Mouse (Mus musculus): ENCODE results near the gene Eno2. TPM values are rescaled to one million over a fixed set of nuclear protein-coding genes. Genes with fewer than 3 reads are reported as not detected.
"Not testable (repeated sequence)": the region's sequence is repeated elsewhere in the genome, so short reads cannot be mapped to it uniquely, and the experiment has no call there.

Eno2 gene
- total RNA-seq, 1 experiment from 2014 or later = not detected

GRCm38 (mm10) chr6:124807986-124808357 lies 38.5 kb upstream of the Eno2 start:
- no peak for ATAC-seq (replicated peaks; ENCODE audit: insufficient number of reproducible peaks, low FRiP score, low TSS enrichment, poor library complexity, severe bottlenecking)

DNA sequence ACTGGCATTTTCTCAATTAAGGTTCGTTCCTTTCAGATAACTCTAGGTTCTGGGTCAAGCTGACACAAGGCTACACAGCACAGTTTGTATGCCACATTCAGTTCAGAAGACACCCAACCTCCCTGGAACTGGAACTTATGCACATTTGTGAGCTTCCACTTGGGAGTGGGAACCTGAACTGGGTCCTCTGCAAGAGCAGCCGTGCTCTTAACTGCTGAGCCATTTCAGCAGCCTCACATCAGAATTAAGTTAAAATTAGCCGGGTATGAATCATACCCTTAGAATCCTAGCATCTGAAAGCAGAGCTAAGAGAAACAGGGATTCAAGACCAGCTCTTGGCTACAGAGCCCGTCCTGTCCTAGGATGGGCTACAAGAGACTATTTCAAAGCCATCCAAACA lies 37.9 kb upstream of the Eno2 start:
- ATAC-seq (replicated peaks; ENCODE audit: insufficient number of reproducible peaks, low FRiP score, low TSS enrichment, poor library complexity, severe bottlenecking) = no peak

GRCm38 (mm10) chr6:124806446-124807140 lies 37.1 kb upstream of the Eno2 start:
- ATAC-seq (replicated peaks; ENCODE audit: insufficient number of reproducible peaks, low FRiP score, low TSS enrichment, poor library complexity, severe bottlenecking) = no peak

DNA sequence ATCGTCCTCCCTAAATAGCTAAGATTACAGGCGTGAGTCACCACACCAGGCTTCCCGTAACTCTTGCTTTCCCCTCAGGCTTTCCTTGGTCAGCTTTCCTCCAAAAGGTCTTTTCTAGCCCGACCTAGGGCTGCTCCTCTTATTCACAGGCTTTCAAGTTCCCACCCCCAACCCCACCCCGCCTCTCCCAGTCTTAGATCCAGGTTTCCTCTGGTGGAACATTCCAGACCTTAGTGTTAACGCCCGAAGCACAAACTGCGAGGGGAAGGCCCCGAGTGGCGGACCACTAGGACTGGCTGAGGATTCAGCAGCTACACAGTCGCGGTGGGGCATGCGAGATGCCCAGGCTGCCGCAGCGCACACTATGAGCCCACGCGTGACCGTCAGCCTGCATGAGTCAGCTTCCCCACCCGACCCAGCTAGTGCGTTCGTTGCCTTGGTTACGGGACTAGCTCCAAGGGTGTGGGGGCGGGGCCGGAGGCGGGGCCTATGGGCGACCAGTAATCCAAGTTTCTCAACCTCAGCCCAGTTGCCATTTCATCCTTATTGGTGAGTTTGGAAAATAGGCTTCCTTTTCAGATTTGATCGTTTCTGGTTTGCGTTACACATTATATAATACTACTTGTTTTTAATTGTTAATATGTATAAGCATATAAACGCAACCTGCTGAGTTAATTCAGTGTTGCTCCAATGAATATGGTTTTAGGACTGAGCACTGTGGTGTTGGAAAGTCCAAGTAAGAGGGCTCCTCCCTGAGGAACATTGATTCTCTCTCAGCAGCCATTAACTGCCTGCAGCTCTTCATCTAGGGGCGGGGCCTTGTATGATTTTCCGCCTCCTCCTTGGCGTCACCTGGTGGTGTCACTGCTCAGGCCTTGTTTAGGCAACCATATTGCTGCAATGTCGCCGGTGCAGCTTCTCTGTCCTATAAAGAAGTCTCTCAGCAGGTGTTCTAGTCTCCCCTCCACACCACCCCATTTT lies 36.2 kb upstream of the Eno2 start:
- ATAC-seq (replicated peaks; ENCODE audit: insufficient number of reproducible peaks, low FRiP score, low TSS enrichment, poor library complexity, severe bottlenecking) = peak; percentile 83

- ATAC-seq (replicated peaks; ENCODE audit: insufficient number of reproducible peaks, low FRiP score, low TSS enrichment, poor library complexity, severe bottlenecking) = no peak
These were observed 34.9 kb upstream of the Eno2 start for GRCm38 (mm10) chr6:124804341-124804740.

DNA sequence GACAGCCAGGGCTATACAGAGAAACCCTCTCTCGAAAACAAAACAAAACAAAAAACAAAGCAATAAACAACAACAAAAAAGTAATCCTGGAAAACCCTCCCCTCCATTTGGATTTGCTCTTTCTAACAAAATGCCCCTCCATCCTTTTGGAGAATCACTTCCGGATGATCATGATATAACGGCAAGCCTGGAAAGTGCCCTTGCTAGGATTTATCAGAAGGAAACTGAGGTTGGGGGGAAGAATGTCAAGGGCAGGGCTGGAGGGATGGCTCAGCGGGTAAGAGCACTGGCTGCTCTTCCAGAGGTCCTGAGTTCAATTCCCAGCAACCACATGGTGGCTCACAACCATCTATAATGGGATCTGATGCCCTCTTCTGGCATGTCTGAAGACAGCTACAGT lies 34.2 kb upstream of the Eno2 start:
- not testable (repeated sequence) for ATAC-seq (replicated peaks; ENCODE audit: insufficient number of reproducible peaks, low FRiP score, low TSS enrichment, poor library complexity, severe bottlenecking)

- ATAC-seq (replicated peaks; ENCODE audit: insufficient number of reproducible peaks, low FRiP score, low TSS enrichment, poor library complexity, severe bottlenecking) = no peak
These were observed 33.6 kb upstream of the Eno2 start for GRCm38 (mm10) chr6:124803061-124803460.

DNA sequence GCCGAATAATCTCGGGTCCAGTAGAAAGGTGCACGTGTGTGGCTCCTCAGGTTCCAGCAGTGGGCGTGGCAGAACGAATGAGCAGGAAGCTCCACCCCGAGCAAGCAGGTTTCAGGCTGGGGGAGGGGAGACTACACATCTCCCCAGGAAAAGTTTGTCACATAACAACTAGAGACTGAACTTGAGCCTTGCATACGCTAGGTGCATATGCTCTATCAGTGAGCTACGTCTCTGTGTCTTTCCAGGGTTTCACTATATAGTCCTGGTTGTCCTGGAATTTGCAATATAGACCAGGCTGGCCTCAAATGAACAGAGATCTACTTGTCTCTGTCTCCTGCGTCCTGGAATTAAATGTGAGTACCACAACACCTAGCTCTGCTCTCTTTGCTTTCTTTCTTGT lies 32.9 kb upstream of the Eno2 start:
- ATAC-seq (replicated peaks; ENCODE audit: insufficient number of reproducible peaks, low FRiP score, low TSS enrichment, poor library complexity, severe bottlenecking) = not testable (repeated sequence)

DNA sequence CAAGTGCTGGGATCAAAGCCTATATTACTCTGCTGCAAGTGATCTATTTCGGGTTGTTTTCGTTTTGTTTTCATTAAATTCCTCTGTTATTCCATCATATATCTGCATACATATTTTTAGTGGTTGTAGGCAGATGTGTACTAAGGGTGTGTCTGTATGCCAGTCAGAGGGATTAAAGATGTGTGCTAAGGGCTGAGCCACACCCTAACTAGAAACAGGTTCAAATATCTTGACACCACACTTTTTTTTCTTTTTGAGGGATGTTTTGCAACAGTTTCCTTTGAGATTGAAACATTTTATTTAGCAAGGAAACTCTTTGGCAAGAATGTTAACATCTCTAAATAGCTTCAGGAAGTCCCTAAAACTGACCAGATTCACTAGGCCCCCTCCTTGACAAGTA lies 26.7 kb upstream of the Eno2 start:
- ATAC-seq (replicated peaks; ENCODE audit: insufficient number of reproducible peaks, low FRiP score, low TSS enrichment, poor library complexity, severe bottlenecking) = no peak

GRCm38 (mm10) chr6:124795781-124796180 lies 26.3 kb upstream of the Eno2 start:
- ATAC-seq (replicated peaks; ENCODE audit: insufficient number of reproducible peaks, low FRiP score, low TSS enrichment, poor library complexity, severe bottlenecking) = no peak

DNA sequence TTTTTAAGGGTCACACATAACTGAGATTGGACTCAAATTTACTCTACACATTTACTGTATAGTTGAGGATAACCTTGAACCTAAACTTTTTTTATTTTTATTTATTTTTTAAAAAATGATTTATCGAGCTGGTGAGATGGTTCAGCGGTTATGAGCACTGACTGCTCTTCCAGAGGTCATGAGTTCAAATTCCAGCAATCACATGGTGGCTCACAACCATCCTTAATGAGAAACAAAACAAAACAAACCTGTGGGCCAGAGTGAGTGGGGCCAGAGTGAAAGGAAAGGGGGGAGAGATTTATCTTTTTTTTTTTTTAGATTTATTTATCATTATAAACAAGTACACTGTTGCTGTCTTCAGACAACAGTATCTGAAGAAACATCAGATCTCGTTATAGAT lies 22.4 kb upstream of the Eno2 start:
- no peak for ATAC-seq (replicated peaks; ENCODE audit: insufficient number of reproducible peaks, low FRiP score, low TSS enrichment, poor library complexity, severe bottlenecking)

GRCm38 (mm10) chr6:124790121-124790520 lies 20.6 kb upstream of the Eno2 start:
- ATAC-seq (replicated peaks; ENCODE audit: insufficient number of reproducible peaks, low FRiP score, low TSS enrichment, poor library complexity, severe bottlenecking) = no peak

DNA sequence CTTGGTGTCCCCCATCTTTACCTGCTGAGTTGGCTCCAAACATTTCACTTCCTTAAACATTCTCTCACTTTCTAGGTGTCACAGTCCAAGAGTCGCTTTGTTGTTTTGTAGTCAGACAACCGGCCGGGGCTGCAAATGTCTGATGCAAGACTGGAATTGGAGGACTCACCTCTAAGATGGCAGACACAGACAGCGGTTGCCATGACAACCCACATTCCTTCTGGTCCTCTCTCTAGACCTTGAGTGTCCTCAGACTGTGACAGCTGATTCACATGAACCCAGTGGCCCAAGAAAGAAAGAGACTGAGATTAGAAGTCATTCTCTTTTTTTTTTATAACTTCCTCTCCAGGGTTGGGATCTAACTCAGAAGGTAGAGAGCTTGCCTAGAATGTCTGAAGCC lies 20.0 kb upstream of the Eno2 start:
- no peak for ATAC-seq (replicated peaks; ENCODE audit: insufficient number of reproducible peaks, low FRiP score, low TSS enrichment, poor library complexity, severe bottlenecking)

DNA sequence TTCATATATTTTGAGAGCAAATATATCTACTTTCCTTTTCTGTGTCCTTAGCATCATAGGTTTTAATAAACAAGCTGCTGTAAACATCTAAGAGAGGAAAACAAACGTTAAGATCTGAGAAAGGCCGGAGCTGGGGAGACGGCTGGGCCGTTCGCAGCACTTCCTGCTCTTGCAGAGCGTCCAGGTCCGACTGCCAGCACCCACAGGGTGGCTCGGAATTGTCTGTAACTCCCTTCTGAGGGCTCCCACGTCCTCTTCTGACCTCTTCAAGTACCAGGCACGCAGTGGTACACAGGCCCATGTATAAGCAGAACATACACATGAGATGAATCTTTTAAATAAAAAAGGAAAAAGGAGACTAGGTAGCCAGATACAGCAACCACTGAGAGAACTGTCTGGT lies 18.2 kb upstream of the Eno2 start:
- no peak for ATAC-seq (replicated peaks; ENCODE audit: insufficient number of reproducible peaks, low FRiP score, low TSS enrichment, poor library complexity, severe bottlenecking)

DNA sequence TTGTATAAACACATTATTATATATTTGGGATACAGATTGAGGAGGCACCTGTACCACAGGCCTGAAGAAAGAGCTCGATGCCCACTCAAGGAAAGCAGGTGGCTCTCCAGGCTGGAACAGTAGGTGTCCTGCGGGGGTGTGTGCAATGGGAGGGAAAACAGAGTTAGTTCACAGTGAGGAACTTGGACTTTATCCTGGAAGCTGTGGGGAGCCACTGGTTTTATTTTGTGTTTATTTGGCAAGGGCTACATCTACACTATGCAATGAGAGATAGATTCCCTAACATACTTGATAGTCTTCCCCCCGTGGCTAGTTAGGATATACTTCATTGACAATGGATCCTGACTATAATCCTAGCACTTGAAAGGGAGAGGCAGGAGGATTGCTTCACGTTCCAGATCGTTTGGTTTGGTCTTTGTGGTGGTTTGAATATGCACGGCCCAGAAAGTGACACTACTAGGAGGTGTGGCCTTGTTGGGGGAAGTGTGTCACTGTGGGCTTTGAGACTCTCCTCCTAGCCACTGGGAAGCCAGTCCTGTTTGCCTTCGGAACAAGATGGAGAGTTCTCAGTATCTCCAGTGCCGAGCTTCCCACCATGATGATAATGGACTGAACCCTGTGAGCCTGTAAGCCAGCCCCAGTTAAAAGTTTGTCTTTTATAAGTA lies 17.4 kb upstream of the Eno2 start:
- ATAC-seq (replicated peaks; ENCODE audit: insufficient number of reproducible peaks, low FRiP score, low TSS enrichment, poor library complexity, severe bottlenecking) = no peak; the same call in 1 of the 2 replicates

- ATAC-seq (replicated peaks; ENCODE audit: insufficient number of reproducible peaks, low FRiP score, low TSS enrichment, poor library complexity, severe bottlenecking) = peak; percentile 69; the same call in 1 of the 2 replicates
These were observed 13.0 kb upstream of the Eno2 start for GRCm38 (mm10) chr6:124782436-124782835.

GRCm38 (mm10) chr6:124780917-124781316 lies 11.4 kb upstream of the Eno2 start:
- no peak for ATAC-seq (replicated peaks; ENCODE audit: insufficient number of reproducible peaks, low FRiP score, low TSS enrichment, poor library complexity, severe bottlenecking)

- no peak for ATAC-seq (replicated peaks; ENCODE audit: insufficient number of reproducible peaks, low FRiP score, low TSS enrichment, poor library complexity, severe bottlenecking)
These were observed 10.5 kb upstream of the Eno2 start for GRCm38 (mm10) chr6:124779984-124780416.

DNA sequence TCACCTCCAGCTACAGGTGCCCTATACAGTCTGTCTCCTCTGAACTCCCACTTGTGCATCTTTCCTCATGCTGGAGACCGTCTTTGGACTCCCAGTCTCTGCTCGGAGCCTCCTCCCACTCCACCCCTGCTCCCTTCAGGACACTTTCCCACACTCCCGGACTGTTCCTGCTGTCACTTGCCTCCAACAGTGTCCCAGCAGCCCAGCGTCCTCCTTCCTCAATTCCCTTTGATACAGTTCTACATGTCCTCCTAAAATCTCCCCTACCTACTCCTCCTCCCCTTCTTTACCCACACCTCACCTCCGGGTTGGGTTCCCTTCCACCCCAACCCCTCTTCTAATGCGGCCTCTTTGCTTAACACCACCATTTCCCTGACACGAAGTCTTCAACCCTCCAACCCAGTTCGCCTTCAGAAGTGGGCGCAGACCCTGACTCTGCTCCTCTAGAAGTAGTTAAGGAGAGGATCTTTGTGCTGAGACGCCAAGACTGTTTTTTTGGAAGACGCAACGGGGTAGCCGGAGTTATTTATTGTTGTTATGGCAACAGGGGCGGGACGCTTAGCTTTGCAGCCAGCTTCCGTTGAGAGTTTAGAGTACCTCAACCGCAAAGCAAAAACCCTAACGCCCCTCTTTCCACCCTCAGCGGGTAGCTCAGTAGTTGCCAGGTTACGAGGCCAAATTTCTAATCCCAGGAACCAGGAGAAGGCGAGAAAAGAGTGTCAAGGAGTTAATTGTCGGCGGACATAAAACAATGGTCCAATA lies 9.9 kb upstream of the Eno2 start, which contains the start of gene Lrrc23:
Gene Lrrc23 (minus strand): TSS at position 506 of the 762 bp plus-strand sequence.
- 0 out of 2 replicates have a peak, but pooled peaks have one; percentile 5 for ATAC-seq (replicated peaks; ENCODE audit: insufficient number of reproducible peaks, low FRiP score, low TSS enrichment, poor library complexity, severe bottlenecking)
